Mouse (Mus musculus) CH12.LX (cell line): ENCODE measurements around the gene Ttc3. TPM values are rescaled to one million over a fixed set of nuclear protein-coding genes. Genes with fewer than 3 reads are reported as not detected.

Source experiments
- DNase-seq: peaks from one replicate; pipeline ENCODE4 v3.0.0-alpha.2; 2013; ENCODE audit errors: extremely low read depth
- H3K27ac ChIP-seq: 2 replicates; pipeline ENCODE4 v1.5.1; 2012; ENCODE audit warnings: low read depth, mild to moderate bottlenecking, control low read depth, moderate library complexity; ENCODE audit not compliant: insufficient read depth
- H3K27me3 ChIP-seq: replicated peaks from 2 replicates; pipeline ENCODE3; 2012; ENCODE audit warnings: inconsistent platforms
- H3K36me3 ChIP-seq, 2 experiments: replicated peaks in 1 of 2; 2 replicates each; pipeline versions ENCODE3 to v1.6.1; 2012; ENCODE audit warnings: inconsistent platforms in 1 of 2, low read length in 1 of 2, mild to moderate bottlenecking in 1 of 2, mixed read lengths in 1 of 2, moderate library complexity in 1 of 2; ENCODE audit not compliant: control insufficient read depth in 1 of 2, insufficient read depth in 1 of 2
- H3K4me1 ChIP-seq, 2 experiments: 2 replicates each; pipeline ENCODE4 v1.6.1; 2012; ENCODE audit warnings: inconsistent platforms in 1 of 2, moderate library complexity in 1 of 2; ENCODE audit not compliant: insufficient read depth in 2 of 2, control insufficient read depth in 1 of 2
- H3K4me2 ChIP-seq: 2 replicates; pipeline ENCODE4 v1.6.1; 2012; ENCODE audit warnings: low read depth, mild to moderate bottlenecking, control low read depth; ENCODE audit not compliant: poor library complexity, insufficient read depth, severe bottlenecking
- H3K4me3 ChIP-seq, 3 experiments: fragments of 150-350 bp in 1 of 3; sonication (generic) in 1 of 3; replicated peaks in 1 of 3; 2 replicates each; pipeline versions ENCODE3 to v1.5.1; 2011 to 2012; ENCODE audit warnings: low read depth in 2 of 3, low read length in 2 of 3, mild to moderate bottlenecking in 2 of 3, moderate library complexity in 2 of 3, control low read depth in 1 of 3, improper control_type of control experiment in 1 of 3, inconsistent platforms in 1 of 3, mixed read lengths in 1 of 3; ENCODE audit not compliant: poor library complexity in 1 of 3
- H3K79me2 ChIP-seq: replicated peaks from 2 replicates; pipeline ENCODE4 v1.6.1; 2012; ENCODE audit warnings: mild to moderate bottlenecking, moderate library complexity; ENCODE audit not compliant: control insufficient read depth, poor library complexity, insufficient read depth, severe bottlenecking; ENCODE audit errors: extremely low read depth
- H3K9ac ChIP-seq: 2 replicates; pipeline ENCODE4 v1.6.1; 2012; ENCODE audit warnings: low read depth, mild to moderate bottlenecking, control low read depth, moderate library complexity; ENCODE audit not compliant: insufficient read depth
- H3K9me3 ChIP-seq: replicated peaks from 2 replicates; pipeline ENCODE3; 2012; ENCODE audit warnings: low read length, inconsistent platforms, mixed read lengths
- BHLHE40 ChIP-seq: IDR thresholded peaks from 2 replicates; pipeline ENCODE4 v1.6.1; 2011; ENCODE audit warnings: mild to moderate bottlenecking, low read depth, low read length, improper control_type of control experiment
- CHD1 ChIP-seq: IDR thresholded peaks from 2 replicates; pipeline ENCODE4 v1.6.1; 2012; ENCODE audit warnings: low read depth, low read length, improper control_type of control experiment, inconsistent platforms
- CHD2 ChIP-seq: IDR thresholded peaks from 2 replicates; pipeline ENCODE4 v1.6.1; 2011; ENCODE audit warnings: low read length, improper control_type of control experiment
- JUN ChIP-seq: IDR thresholded peaks from 2 replicates; pipeline ENCODE4 v1.6.1; 2011; ENCODE audit warnings: low read depth, mild to moderate bottlenecking, low read length, improper control_type of control experiment, moderate library complexity; ENCODE audit not compliant: insufficient read depth
- MAFK ChIP-seq: IDR thresholded peaks from 2 replicates; pipeline ENCODE4 v1.6.1; 2011; ENCODE audit warnings: low read length, improper control_type of control experiment; ENCODE audit not compliant: insufficient replicate concordance
- MAX ChIP-seq: IDR thresholded peaks from 2 replicates; pipeline ENCODE4 v1.6.1; 2011; ENCODE audit warnings: low read length, improper control_type of control experiment
- MYC ChIP-seq: IDR thresholded peaks from 2 replicates; pipeline ENCODE4 v1.6.1; 2011; ENCODE audit warnings: low read depth, mild to moderate bottlenecking, improper control_type of control experiment, low read length
- NELFE ChIP-seq: IDR thresholded peaks from 2 replicates; pipeline ENCODE4 v1.6.1; 2011; ENCODE audit warnings: low read depth, low read length, improper control_type of control experiment
- PAX5 ChIP-seq: IDR thresholded peaks from 2 replicates; pipeline ENCODE4 v1.6.1; 2012; ENCODE audit warnings: low read length, inconsistent platforms, mixed read lengths
- SIN3A ChIP-seq: IDR thresholded peaks from 2 replicates; pipeline ENCODE4 v1.6.1; 2012; ENCODE audit warnings: low read length, improper control_type of control experiment, inconsistent platforms
- TBP ChIP-seq: conservative IDR thresholded peaks from 2 replicates; pipeline ENCODE4 v1.6.1; 2011; ENCODE audit warnings: low read depth, low read length, improper control_type of control experiment
- USF1 ChIP-seq: IDR thresholded peaks from 2 replicates; pipeline ENCODE4 v1.6.1; 2014; ENCODE audit warnings: low read depth, mild to moderate bottlenecking, inconsistent platforms, low read length, improper control_type of control experiment
- USF2 ChIP-seq: conservative IDR thresholded peaks from 2 replicates; pipeline ENCODE4 v1.6.1; 2011; ENCODE audit warnings: low read depth, low read length, improper control_type of control experiment
- ZC3H11A ChIP-seq: IDR thresholded peaks from 2 replicates; pipeline ENCODE4 v1.6.1; 2012; ENCODE audit warnings: low read depth, mild to moderate bottlenecking, inconsistent platforms, low read length, improper control_type of control experiment
- ZKSCAN1 ChIP-seq: IDR thresholded peaks from 2 replicates; pipeline ENCODE4 v1.6.1; 2012; ENCODE audit warnings: low read depth, inconsistent platforms, low read length, improper control_type of control experiment, borderline replicate concordance
- ZMIZ1 ChIP-seq: IDR thresholded peaks from 2 replicates; pipeline ENCODE4 v1.6.1; 2012; ENCODE audit warnings: low read depth, mild to moderate bottlenecking, inconsistent platforms, low read length, improper control_type of control experiment
- dilution Hi-C: fragments of 300-500 bp; cut with MboI; formaldehyde crosslinking; loops from 2 replicates; pipeline ENCODE4 v1.14.3; 2020; ENCODE audit warnings: low sequenced_read_pairs; ENCODE audit not compliant: extremely low pct_unique_long_range_greater_than_20kb, extremely low pct_ligation_motif_present
- in situ Hi-C: fragments of 300-500 bp; cut with MboI; formaldehyde crosslinking; loops from 3 replicates; pipeline ENCODE4 v1.14.3; 2019; ENCODE audit warnings: low sequenced_read_pairs, low pct_ligation_motif_present, low pct_unique_long_range_greater_than_20kb, mixed read lengths
- polyA plus RNA-seq: library from polyadenylated mRNA; unstranded; fragments of >175 nt; gene quantifications from 2 replicates; pipeline ENCODE4 v1.2.1, GENCODE M21; 2012; ENCODE audit warnings: low read depth; ENCODE audit not compliant: insufficient read length
- total RNA-seq, 2 experiments: library from RNA; depleted of rRNA; stranded (reverse); fragments of 300-350 nt in 1 of 2; fragments of >200 nt in 1 of 2; gene quantifications; 2 replicates each; pipeline ENCODE4 v1.2.3; 2012 to 2014

Gene Ttc3
- total and polyA plus RNA-seq, 3 experiments = 59.0 to 74.5 (median 73.4) TPM

DNA sequence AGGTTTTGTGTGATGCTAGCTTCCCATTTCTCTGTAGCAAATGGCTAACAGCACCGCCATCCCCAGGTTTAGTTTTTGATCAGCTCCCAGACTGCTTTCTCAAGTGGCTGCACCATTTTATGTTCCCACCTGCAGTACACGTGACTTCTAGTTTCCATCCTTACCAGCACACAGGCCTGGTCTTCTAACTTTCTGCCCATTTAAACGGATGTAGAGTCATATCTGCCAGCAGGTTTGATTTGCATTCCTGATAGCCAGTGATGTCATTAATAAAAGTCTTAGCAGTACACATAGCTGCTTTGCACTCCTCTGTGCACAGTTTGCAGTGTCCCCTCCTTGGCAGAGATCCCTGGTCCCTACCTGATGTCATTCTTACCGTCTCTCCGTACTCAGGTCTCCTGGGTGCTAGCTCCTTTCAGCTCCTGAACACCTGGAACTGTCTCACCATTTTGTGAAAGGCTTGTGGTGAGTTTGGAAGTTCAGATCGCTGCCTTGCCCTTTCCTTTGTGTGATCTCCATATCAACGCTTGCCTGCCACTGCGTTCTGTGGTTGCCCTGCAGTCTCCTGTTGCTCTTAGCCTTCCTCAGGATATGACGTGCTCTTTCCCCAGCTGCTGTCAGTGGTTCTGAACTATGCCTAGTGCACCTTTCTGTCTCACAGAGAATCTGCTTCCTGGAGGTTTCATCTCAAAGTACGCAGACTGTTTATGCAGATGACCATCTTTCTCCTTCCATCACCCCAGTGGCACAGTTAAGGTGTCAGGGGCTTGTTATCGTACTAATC is 114.5 kb downstream of the Ttc3 start:
- H3K9me3 ChIP-seq = no peaks in the 10 kb centered on the region
- H3K36me3 ChIP-seq = no peaks in the 10 kb centered on the region
- no peak overlapping the region; the same call in 1 of the 2 replicates for H3K9ac ChIP-seq
- peak; percentile 10 for DNase-seq
- no peak overlapping the region for H3K27ac ChIP-seq
- dilution Hi-C loops = no loop called here
- TF ChIP-seq BHLHE40 = peak; percentile 81
- TF ChIP-seq MAFK = no peak
- TF ChIP-seq MYC = no peak
- TF ChIP-seq USF2 = 0 out of 2 replicates have a peak, but pooled peaks have one; percentile 19
- TF ChIP-seq USF1 = peak; percentile 40; the same call in 1 of the 2 replicates
- TF ChIP-seq PAX5 = no peak
- peak; percentile 43 for TF ChIP-seq MAX
- TF ChIP-seq, all 38 proteins: peak for 4
- H3K4me2 ChIP-seq = peak overlapping the region; percentile 13; the same call in 1 of the 2 replicates
- in situ Hi-C loops = no loop called here
- peaks cover 4 to 7% of the 10 kb centered on the region in 2 experiments; a peak in 2 of 4 replicates for H3K4me1 ChIP-seq
- no peaks in the 10 kb centered on the region for H3K79me2 ChIP-seq
- no peak overlapping the region for H3K4me3 ChIP-seq
- no peaks in the 10 kb centered on the region for H3K27me3 ChIP-seq

DNA sequence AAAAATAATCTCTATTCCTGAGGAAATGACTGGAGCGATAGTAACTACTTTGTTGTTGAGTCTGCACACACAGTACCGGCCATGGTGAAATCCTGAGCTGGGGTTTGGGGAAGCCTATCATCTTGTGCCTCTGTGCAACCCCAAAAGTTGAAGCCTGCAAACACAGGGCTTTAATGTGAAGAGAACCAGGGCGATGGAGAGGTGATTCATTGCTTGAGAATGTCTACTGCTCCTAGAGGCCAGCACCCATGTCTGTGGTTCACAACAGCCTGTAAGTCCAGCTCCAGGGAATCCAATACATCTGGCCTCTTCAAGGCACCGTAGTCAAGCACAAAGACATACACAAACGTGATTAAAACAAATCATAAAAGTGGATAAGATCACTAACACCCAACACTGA is 116.9 kb downstream of the Ttc3 start:
- in situ Hi-C loops (no loop called here), dilution Hi-C loops (no loop called here)
- Histone ChIP-seq H3K27me3 (no peaks in the 10 kb centered on the region), H3K4me1 (peaks cover 4 to 7% of the 10 kb centered on the region in 2 experiments; a peak in 2 of 4 replicates), H3K9ac (no peak overlapping the region), H3K9me3 (no peaks in the 10 kb centered on the region), H3K4me3 (no peak overlapping the region), H3K79me2 (no peaks in the 10 kb centered on the region), H3K36me3 (no peaks in the 10 kb centered on the region), H3K4me2 (no peak overlapping the region), H3K27ac (no peak overlapping the region)
- no peak for DNase-seq
- TF ChIP-seq ZKSCAN1 = no peak
- TF ChIP-seq ZMIZ1 = no peak
- no peak for TF ChIP-seq SIN3A
- TF ChIP-seq JUN = no peak
- no peak for TF ChIP-seq ZC3H11A
- no peak for TF ChIP-seq USF2
- TF ChIP-seq USF1 = no peak
- TF ChIP-seq NELFE = no peak
- no peak for TF ChIP-seq CHD2
- no peak for TF ChIP-seq CHD1
- TF ChIP-seq TBP = no peak
